Mouse (Mus musculus): Measurements from ENCODE around the gene Btn1a1.

- TF ChIP-seq CTCF (IDR thresholded peaks at IDR 0.05; ENCODE audit: low read depth) (no peak), EP300 (IDR thresholded peaks at IDR 0.05; ENCODE audit: low read depth) (no peak)
Measured at GRCm38 (mm10) chr13:23446498-23446952, 19.2 kb downstream of the Btn1a1 start.
